Mouse (Mus musculus): ENCODE measurements around the gene Sirt2.

DNA sequence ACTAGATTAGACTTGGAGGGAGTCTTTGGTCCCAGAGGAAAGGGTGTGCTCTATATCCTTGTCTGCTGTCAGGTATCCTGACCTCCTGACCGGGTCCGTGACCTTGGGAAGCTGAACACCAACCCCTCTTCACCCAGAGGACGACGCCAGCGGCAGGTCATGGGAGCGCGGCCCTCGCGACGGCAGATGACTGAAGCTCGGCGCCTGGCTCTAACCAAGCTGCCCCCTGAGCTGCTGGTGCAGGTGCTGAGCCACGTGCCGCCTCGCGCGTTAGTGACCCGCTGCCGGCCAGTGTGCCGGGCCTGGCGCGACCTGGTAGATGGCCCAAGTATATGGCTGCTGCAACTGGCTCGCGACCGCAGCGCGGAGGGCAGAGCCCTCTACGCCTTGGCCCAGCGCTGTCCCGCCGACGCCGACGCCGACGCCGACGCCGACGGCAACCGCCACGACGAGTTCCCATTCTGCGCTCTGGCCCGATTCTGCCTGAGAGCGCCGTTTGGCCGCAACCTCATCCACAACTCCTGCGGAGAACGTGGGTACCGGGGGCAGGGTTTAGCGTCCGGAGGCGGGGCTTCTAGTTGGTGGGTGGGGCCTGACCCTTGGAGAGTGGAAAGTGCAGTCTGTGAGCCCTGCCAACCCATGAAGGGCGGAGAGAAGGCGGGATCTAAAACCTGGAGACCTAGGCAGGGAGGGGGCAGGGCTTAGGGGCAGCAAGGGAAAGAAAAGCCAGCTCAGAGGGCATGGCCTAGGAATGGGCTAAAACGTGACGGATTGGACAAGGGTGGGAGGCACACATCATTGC, 34.0 kb upstream of the Sirt2 start:
- TF ChIP-seq CTCF (IDR thresholded peaks at IDR 0.05; ENCODE audit: low read depth) (no peak), EP300 (IDR thresholded peaks at IDR 0.05; ENCODE audit: low read depth) (no peak)
